Mouse (Mus musculus) forebrain, embryonic 11.5 days (tissue): ENCODE measurements around the gene Sh2d1b1. TPM values are rescaled to one million over a fixed set of nuclear protein-coding genes. Genes with fewer than 3 reads are reported as not detected.

Experiments
- ATAC-seq: fragments of 200-750 bp; cut with Nextera tagmentation; replicated peaks from 2 replicates; pipeline ENCODE4 v1.8.0; 2017; ENCODE audit warnings: moderate TSS enrichment; ENCODE audit not compliant: low FRiP score
- DNase-seq: peaks from one replicate; pipeline ENCODE4 v3.0.0-alpha.2; 2017; ENCODE audit warnings: low spot score
- H3K27ac ChIP-seq: fragments of 300-500 bp; sonication (generic); 2 replicates; pipeline ENCODE4 v1.5.1; 2014; ENCODE audit warnings: low read depth, low read length
- H3K27me3 ChIP-seq: fragments of 300-500 bp; sonication (generic); 2 replicates; pipeline ENCODE4 v1.6.1; 2014; ENCODE audit warnings: mild to moderate bottlenecking, low read length, mixed read lengths; ENCODE audit not compliant: control insufficient read depth, insufficient read depth
- H3K36me3 ChIP-seq: fragments of 300-500 bp; sonication (generic); 2 replicates; pipeline ENCODE4 v1.6.1; 2014; ENCODE audit warnings: mild to moderate bottlenecking, low read length, moderate library complexity, mixed read lengths; ENCODE audit not compliant: control insufficient read depth, insufficient read depth
- H3K4me1 ChIP-seq: fragments of 300-500 bp; sonication (generic); replicated peaks from 2 replicates; pipeline ENCODE4 v1.6.1; 2014; ENCODE audit warnings: low read length, mixed read lengths; ENCODE audit not compliant: control insufficient read depth, insufficient read depth
- H3K4me2 ChIP-seq: fragments of 300-500 bp; sonication (generic); 2 replicates; pipeline ENCODE4 v1.6.1; 2014; ENCODE audit warnings: low read depth, mild to moderate bottlenecking, low read length, moderate library complexity, mixed read lengths; ENCODE audit not compliant: severe bottlenecking
- H3K4me3 ChIP-seq: fragments of 300-500 bp; sonication (generic); 2 replicates; pipeline ENCODE4 v1.5.1; 2014; ENCODE audit warnings: low read depth, low read length
- H3K9ac ChIP-seq: fragments of 300-500 bp; sonication (generic); 2 replicates; pipeline ENCODE4 v1.6.1; 2014; ENCODE audit warnings: low read length
- H3K9me3 ChIP-seq: fragments of 300-500 bp; sonication (generic); 2 replicates; pipeline ENCODE4 v1.6.1; 2016; ENCODE audit warnings: low read length, mixed read lengths; ENCODE audit not compliant: control insufficient read depth
- WGBS: fragments of 180-500 bp; shearing (Covaris S2); extraction: QIAGEN DNeasy Blood & Tissue Kit; methylation state at CpG from one replicate; pipeline ENCODE4 v1.1.7; 2014; 5-methylcytosine and 5-hydroxymethylcytosine counted together
- polyA plus RNA-seq: library from polyadenylated mRNA; unstranded; fragments of >200 nt; fragmentation: Nextera tagmentation; extraction: Ambion mirVana; gene quantifications from 2 replicates; pipeline ENCODE4 v1.2.1, GENCODE M21; 2014

Gene Sh2d1b1
- polyA plus RNA-seq, 1 experiment from 2014 or later = not detected

- H3K9ac ChIP-seq = no peak overlapping the region
- no peak for DNase-seq
- no peaks in the 10 kb centered on the region for H3K4me1 ChIP-seq
- H3K9me3 ChIP-seq = no peaks in the 10 kb centered on the region
- H3K27me3 ChIP-seq = no peaks in the 10 kb centered on the region
- H3K4me2 ChIP-seq = no peak overlapping the region
- H3K27ac ChIP-seq = no peak overlapping the region
- 73% methylated on average over 4 of the region's 4 CpGs for WGBS
- no peak overlapping the region for H3K4me3 ChIP-seq
- ATAC-seq = no peak
- H3K36me3 ChIP-seq = no peaks in the 10 kb centered on the region
These were observed 55.7 kb downstream of the Sh2d1b1 start for GRCm38 (mm10) chr1:170332775-170333174.

Other genes with a start within 250 kb of the Sh2d1b1 start
- gene Ddr2, start 166.6 kb upstream of the Sh2d1b1 start, polyA plus RNA-seq = 23.5 and 27.3 TPM in 2 replicates
- 59.2 and 65.7 TPM in 2 replicates for gene Uap1, start 102.4 kb upstream of the Sh2d1b1 start, polyA plus RNA-seq
- 16.7 TPM in 2 replicates for gene Uhmk1, start 61.9 kb upstream of the Sh2d1b1 start, polyA plus RNA-seq
- gene Sh2d1b2, start 44.6 kb upstream of the Sh2d1b1 start, polyA plus RNA-seq = 0.07 TPM in 1 of 2 replicates, not detected in the other
- 4.5 and 6.6 TPM in 2 replicates for gene Gm7694, start 29.0 kb downstream of the Sh2d1b1 start, polyA plus RNA-seq
- gene Spata46, start 31.5 kb downstream of the Sh2d1b1 start, polyA plus RNA-seq = 1.6 and 3.2 TPM in 2 replicates